Mouse (Mus musculus) liver, adult 10 weeks (tissue): ENCODE data around the gene Tnfrsf8. TPM values are rescaled to one million over a fixed set of nuclear protein-coding genes. Genes with fewer than 3 reads are reported as not detected.

Experiments used
- polyA plus RNA-seq: library from polyadenylated mRNA; stranded (reverse); fragments of 350-450 nt; fragmentation: Illumina TruSeq; extraction: RNeasy Lipid Tissue Mini Kit (QIAGEN cat#74804); gene quantifications from one replicate; pipeline ENCODE4 v1.2.3, GENCODE M21; 2014; ENCODE audit warnings: low read depth, low replicate concordance

Tnfrsf8 gene
- not detected for polyA plus RNA-seq

DNA sequence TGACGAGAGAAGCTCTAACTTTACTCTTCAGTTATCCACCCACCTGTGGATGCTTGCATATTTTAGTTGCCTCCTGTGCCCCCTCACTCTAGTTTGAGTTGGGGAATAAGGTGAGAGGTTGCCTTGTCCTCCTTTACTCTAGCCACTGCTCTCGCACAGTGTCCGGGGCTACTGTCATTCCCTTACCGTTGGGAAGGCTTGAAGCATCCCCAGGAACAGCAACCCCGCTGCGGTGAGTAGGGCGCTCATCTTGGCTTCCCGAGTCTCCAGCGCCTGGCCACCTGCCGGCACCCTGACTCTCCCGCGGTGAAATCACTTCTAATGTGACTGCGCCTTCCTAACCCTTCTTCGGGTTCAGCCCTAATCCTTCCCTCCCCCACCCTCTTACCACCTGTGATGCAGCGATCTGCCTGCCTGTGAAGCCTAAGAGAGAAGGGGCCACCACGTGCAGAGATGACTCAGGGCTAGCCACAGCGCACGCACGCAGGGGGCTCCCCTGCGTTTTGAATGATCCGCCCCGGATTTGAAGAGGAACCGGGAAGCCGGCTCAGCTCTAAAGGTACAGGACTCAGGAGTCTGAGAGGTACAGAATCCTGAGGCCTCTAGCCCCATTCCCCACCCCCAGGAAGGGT, at the start of gene Tnfrsf8:
TSS of gene Tnfrsf8 (minus strand) at position 329 of the 632 bp plus-strand sequence.

DNA sequence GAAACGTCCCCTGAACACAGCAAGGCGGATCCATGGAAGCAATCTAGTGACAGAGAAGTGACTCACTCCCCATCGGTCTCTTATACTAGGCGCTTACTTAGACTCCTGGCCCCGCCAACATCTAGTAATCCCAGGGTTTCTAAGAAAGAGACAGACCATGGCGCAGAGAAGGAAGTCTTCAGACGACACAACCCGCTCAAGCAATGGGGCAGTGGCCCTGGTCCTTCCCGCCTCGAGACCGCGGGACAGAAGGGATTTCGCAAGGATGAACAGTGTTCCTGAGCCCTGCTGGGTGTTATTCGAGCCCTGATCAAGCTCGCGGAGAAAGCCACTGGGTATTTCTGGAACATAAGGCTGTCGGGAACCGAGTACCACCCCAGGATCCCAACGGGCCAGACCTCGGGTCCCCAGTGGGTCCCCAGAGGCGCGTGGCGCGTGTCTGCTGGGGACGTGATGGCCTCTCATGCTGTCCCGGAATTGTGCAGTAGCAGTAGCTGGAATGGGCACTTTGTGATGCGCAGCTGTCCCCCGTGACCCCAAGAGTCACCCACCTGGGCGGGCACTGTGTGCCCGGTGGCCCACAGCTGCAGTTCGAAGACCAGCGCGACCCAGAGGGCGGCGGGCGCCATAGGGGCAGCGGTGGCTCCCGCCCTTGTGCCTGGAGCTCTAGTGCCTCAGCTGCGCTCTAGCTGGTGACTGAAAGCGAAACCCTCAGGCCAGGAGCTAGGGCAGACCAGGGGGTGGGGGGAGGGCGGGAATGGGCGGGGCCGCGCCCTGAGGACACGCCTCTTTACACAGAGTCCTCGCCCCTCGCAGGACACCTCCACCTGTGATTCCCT, 68.6 kb downstream of the Tnfrsf8 start, which contains the start of gene Tnfrsf1b:
TSS of gene Tnfrsf1b (minus strand) at position 698 of the 839 bp plus-strand sequence.

Other genes with a start within 250 kb of the Tnfrsf8 start
- gene Vps13d, start 120.2 kb downstream of the Tnfrsf8 start, polyA plus RNA-seq: 27.2 TPM
- gene Tnfrsf1b, start 68.3 kb downstream of the Tnfrsf8 start, polyA plus RNA-seq: 3.8 TPM
- not detected for gene Zfp990, start 195.6 kb upstream of the Tnfrsf8 start, polyA plus RNA-seq